Mouse (Mus musculus) megakaryocyte, embryonic 14.5 days (primary cell): ENCODE results near the gene Pitpnm1.

Experiments
- FLI1 ChIP-seq: IDR thresholded peaks from 2 replicates; pipeline ENCODE4 v1.6.1; 2012; ENCODE audit warnings: low read length, inconsistent platforms, mixed read lengths
- GATA1 ChIP-seq: IDR thresholded peaks from 3 replicates; pipeline ENCODE4 v1.6.1; 2012; ENCODE audit warnings: mixed read lengths, low read length, inconsistent platforms, borderline replicate concordance

- TF ChIP-seq GATA1 (no peak), FLI1 (no peak)
Measured at GRCm38 (mm10) chr19:4153232-4153654, 53.4 kb downstream of the Pitpnm1 start, which contains the start of gene Ptprcap.
